ENCODE assay signal across 20 mouse cellular contexts in genomic region chr13:46226956-46227355, GRCm38 (mm10). TPM values are rescaled to one million over a fixed set of nuclear protein-coding genes. Genes with fewer than 3 reads are reported as not detected.
A peak's percentile ranks its signal among the peaks of the same experiment; 100 is the strongest.
DNase-seq lines count a peak whose midpoint lies in the region; ATAC-seq and TF ChIP-seq lines count a peak whose summit lies in the region.
"Had no signal": no experiment of that assay in that cellular context is flagged by ENCODE, and none has a peak within 500 bp of the region (broad histone marks: within the 10 kb centered on the region; RNA-seq: fewer than 3 reads in every experiment).

No protein-coding gene starts in this region.

- WGBS in kidney, adult 2 months: 53% methylated on average over 2 of the region's 2 CpGs

- no peak for TF ChIP-seq CTCF in kidney, adult 2 months (conservative IDR thresholded peaks at IDR 0.05; ENCODE audit: insufficient read depth, insufficient read length, low read depth, low read length)
- no peak for TF ChIP-seq CTCF in gastrocnemius, adult 2 months (IDR thresholded peaks at IDR 0.05)

- ATAC-seq in erythroid progenitor cell, adult 5-6 weeks (replicated peaks; ENCODE audit: low FRiP score, poor library complexity, severe bottlenecking): no peak
- ATAC-seq: forebrain, embryonic 13.5 days; midbrain, embryonic 16.5 days; Patski had no signal

- H3K4me3 ChIP-seq in kidney, adult 2 months (ENCODE audit: insufficient read depth, low read depth, low read length): no peak overlapping the region
- H3K4me3 ChIP-seq in gastrocnemius, adult 2 months: no peak overlapping the region
- H3K4me3 ChIP-seq: embryonic facial prominence, embryonic 13.5 days; forebrain, embryonic 13.5 days; stomach, embryonic 15.5 days had no signal

- H3K36me3 ChIP-seq in kidney, adult 2 months (ENCODE audit: control insufficient read depth, insufficient read depth, low read length): no peaks in the 10 kb centered on the region
- H3K36me3 ChIP-seq: embryonic facial prominence, embryonic 13.5 days; stomach, embryonic 15.5 days had no signal

- DNase-seq in adrenal gland, adult 2 months: peak; percentile 12
- no peak for DNase-seq in adrenal gland, adult 18-20 months (ENCODE audit: low spot score in 2 of 2)
- peak; percentile 53 for DNase-seq in kidney, adult 2 months
- DNase-seq in kidney, postnatal 4 days: no peak
- DNase-seq in gastrocnemius, adult 2 months: peak; percentile 76
- peak; percentile 38 to 71 for DNase-seq in heart, postnatal 14 days
- no peak for DNase-seq in right cerebral cortex, postnatal 14 days

- no peak for TF ChIP-seq POLR2A in kidney, adult 2 months (IDR thresholded peaks at IDR 0.05; ENCODE audit: low read depth, low read length)

- no peak overlapping the region for H3K27ac ChIP-seq in kidney, adult 2 months (ENCODE audit: insufficient read depth, low read depth, low read length)
- peak overlapping the region; percentile 82 for H3K27ac ChIP-seq in gastrocnemius, adult 2 months
- H3K27ac ChIP-seq: embryonic facial prominence, embryonic 13.5 days; forebrain, embryonic 13.5 days; hindbrain, embryonic 14.5 days; stomach, embryonic 15.5 days had no signal

- intact Hi-C loops in gastrocnemius, adult 2 months (cut with DNase I): no loop called here
- intact Hi-C loops in heart, postnatal 14 days (cut with DNase I): no loop called here

- no peaks in the 10 kb centered on the region; the same call in 1 of the 2 replicates for H3K4me1 ChIP-seq in kidney, adult 2 months (ENCODE audit: control insufficient read depth, insufficient read depth, low read length)
- H3K4me1 ChIP-seq: stomach, embryonic 15.5 days had no signal

- no peaks in the 10 kb centered on the region for H3K27me3 ChIP-seq in kidney, adult 2 months (replicated peaks; ENCODE audit: control insufficient read depth, insufficient read depth, low read length)
- H3K27me3 ChIP-seq: embryonic facial prominence, embryonic 13.5 days; forebrain, embryonic 13.5 days; Patski; stomach, embryonic 15.5 days had no signal

RNA-seq across cellular contexts. Expression of gene Stmnd1, which starts 46.6 kb away (rescaled TPM):
- total RNA-seq in adrenal gland, adult 2 months (2021): not detected
- not detected in 2 replicates for polyA plus RNA-seq in adrenal gland, adult 2 months (2012; rRNA removed)
- total RNA-seq in adrenal gland, adult 18-20 months (2021): under 1 TPM in 1 of 2 experiments, not detected in 1; 0.29 TPM
- polyA plus RNA-seq in kidney, adult 2 months (2012; rRNA removed): 0.06 TPM in 1 of 2 replicates, not detected in the other
- under 1 TPM; 0.17 to 0.18 TPM for total RNA-seq in gastrocnemius, adult 2 months (2021)
- total RNA-seq in heart, postnatal 14 days (2021): under 1 TPM; 0.22 to 0.55 TPM
- not detected in 2 replicates for total RNA-seq in erythroid progenitor cell, adult 5-6 weeks (2015; ENCODE audit: low replicate concordance)
- total RNA-seq in erythroid progenitor cell, adult 5-6 weeks (2017; ENCODE audit: low replicate concordance): not detected in 2 replicates
- total RNA-seq: common myeloid progenitor, adult 5-6 weeks; left cerebral cortex, adult 18-20 months had no signal
- polyA plus RNA-seq: embryonic facial prominence, embryonic 13.5 days; forebrain, embryonic 13.5 days; limb, embryonic 11.5 days; liver, embryonic 16.5 days; midbrain, embryonic 16.5 days; neural tube, embryonic 11.5 days; Patski; small intestine, adult 2 months had no signal

Comparison
In these comparisons a context has a peak if more than half of its experiments do, and no peak if none do; other contexts are left out.
1. DNase-seq: peak in adrenal gland, adult 2 months (single experiment), kidney, adult 2 months (single experiment), gastrocnemius, adult 2 months (single experiment) and heart, postnatal 14 days (2 of 2); none in adrenal gland, adult 18-20 months (0 of 2), kidney, postnatal 4 days (0 of 2) and right cerebral cortex, postnatal 14 days (single experiment).